Mouse (Mus musculus): ENCODE data around the gene Dgkb.

DNA sequence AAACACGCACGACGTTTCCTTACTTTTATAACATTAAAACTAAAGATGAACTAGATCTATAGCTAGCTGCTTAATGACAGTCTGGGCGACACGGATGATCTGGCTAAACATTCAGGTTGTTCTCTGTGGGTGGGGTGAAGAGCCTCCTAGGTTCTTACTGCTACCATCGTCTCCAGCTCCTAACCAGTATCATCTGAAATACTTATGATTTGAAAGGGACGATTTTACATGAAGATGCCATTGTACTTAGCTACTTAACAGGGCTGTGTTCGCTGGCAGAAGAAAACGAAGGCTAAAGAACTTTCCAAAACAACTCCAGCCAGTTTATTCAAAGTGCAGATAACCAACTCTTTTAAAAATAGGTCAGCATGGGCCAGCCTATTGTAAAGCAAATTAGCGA, 63.9 kb downstream of the Dgkb start:
- TF ChIP-seq CTCF (IDR thresholded peaks at IDR 0.05; ENCODE audit: control insufficient read depth, insufficient read depth, insufficient replicate concordance, low read depth, low read length) (no peak), POLR2A (IDR thresholded peaks at IDR 0.05; ENCODE audit: control insufficient read depth, low read depth, low read length) (no peak)

All from testis, adult 2 months (tissue).